Mouse (Mus musculus) inflammation-experienced regulatory T-cells, adult 6 months (primary cell): ENCODE data around the gene Ino80d. TPM values are rescaled to one million over a fixed set of nuclear protein-coding genes. Genes with fewer than 3 reads are reported as not detected.
"Not testable (repeated sequence)": the region's sequence is repeated elsewhere in the genome, so short reads cannot be mapped to it uniquely, and the experiment has no call there.

ENCODE experiments used
- ATAC-seq: one replicate; pipeline ENCODE4 v1.8.0; 2017
- polyA plus RNA-seq, 3 experiments: library from polyadenylated mRNA; unstranded; fragments of 100-300 nt; shearing (Covaris generic); gene quantifications; one replicate each; pipeline ENCODE4 v1.2.1; 2017

Gene Ino80d
- 10 to 100 TPM; 17.3 to 27.5 (median 19.9) TPM for polyA plus RNA-seq

- ATAC-seq = peak; percentile 97
These were observed at the start of gene Ino80d for GRCm38 (mm10) chr1:63114136-63114781. Ino80d (minus strand) TSS chr1:63114667.

DNA sequence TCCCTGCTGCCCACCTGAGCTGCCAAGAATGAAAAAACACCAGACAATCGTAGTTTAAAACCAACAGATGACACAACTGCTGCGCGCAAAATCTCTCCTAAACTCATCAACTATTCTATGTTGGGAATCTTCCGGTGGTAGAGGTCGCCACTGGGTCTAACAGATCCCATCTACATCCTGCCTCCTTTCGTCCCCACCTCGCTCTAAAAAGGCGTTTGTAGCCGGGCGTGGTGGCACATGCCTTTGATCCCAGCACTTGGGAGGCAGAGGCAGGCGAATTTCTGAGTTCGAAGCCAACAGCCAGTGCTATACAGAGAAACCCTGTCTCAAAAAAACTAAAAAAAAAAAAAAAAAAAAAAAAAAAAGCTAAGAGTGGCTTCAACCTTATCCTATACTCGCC is 25.8 kb upstream of the Ino80d start:
- no peak for ATAC-seq

GRCm38 (mm10) chr1:63138586-63138985 is 24.1 kb upstream of the Ino80d start:
- ATAC-seq = not testable (repeated sequence)

DNA sequence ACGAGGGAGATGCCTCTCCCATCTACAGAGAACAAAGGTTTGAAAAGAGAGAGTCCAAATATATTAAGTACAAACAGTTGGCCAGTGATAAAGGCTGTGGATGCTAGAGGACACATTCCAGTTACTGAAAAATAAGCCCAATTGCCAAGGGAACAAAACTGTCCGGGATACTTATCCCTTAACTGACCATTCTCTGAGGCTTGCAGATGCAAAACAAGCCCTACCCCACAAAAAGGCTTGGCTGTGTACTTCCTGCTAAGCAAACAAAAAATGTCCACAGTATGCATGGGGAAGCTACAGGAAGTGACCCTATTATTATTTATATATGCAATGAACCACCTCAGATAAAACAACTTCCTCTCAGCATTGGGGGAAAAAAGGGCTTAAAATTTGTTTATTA is 23.5 kb upstream of the Ino80d start:
- ATAC-seq = no peak

DNA sequence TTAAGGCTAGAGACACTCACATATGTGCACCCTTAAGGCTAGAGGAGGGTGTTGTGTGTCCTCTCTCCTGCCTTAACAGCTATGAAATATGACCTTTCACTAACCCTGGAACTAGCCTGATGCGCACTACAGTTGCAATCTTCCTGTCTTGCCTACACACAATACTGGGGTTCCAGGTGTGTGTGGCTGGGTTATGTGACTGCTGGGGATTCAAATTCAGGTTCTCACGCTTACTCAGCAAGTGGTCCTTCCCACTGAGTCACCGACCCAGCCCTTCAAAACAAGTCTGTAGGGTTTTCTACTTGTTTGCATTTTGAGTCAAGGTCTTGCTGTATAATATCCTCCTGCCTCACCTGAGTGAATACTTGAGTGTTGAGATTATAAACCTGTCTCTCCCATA is 20.1 kb upstream of the Ino80d start:
- ATAC-seq = no peak

- no peak for ATAC-seq
These were observed 17.3 kb upstream of the Ino80d start for GRCm38 (mm10) chr1:63131766-63132165.

GRCm38 (mm10) chr1:63130883-63131282 is 16.4 kb upstream of the Ino80d start:
- no peak for ATAC-seq

GRCm38 (mm10) chr1:63129857-63130690 is 15.6 kb upstream of the Ino80d start:
- ATAC-seq = peak; percentile 57

GRCm38 (mm10) chr1:63129273-63129672 is 14.8 kb upstream of the Ino80d start:
- ATAC-seq = peak; percentile 19

GRCm38 (mm10) chr1:63126206-63126605 is 11.7 kb upstream of the Ino80d start:
- no peak for ATAC-seq

DNA sequence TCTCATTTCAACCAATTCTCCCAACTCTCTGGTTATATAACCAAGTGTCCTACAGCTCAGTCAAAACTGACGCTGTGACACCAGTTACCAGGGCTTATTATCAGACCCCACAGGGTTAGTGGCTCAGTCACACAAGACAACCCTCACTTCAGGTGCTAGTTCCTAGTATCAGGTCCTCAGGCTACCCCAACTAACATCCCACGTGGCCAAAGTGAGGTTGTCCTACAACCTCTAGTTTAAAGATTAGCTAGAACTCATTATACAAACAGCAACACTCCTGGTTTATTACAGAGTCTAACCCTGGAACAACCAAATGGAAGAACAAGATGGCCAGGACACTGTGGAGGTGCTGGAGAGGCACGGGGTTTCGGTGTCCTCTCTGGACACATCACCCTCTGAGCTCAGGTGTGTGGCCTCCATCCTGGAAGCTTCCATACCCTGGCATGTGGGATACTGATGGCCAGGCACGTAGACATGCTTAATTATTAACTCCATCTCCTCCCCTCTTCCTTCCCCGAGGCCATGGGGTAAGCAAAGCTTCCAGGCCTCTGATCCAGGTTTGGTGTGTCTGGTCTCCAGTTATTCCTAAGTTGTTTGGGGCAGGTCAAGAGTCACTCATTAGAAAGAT is 9.5 kb upstream of the Ino80d start:
- no peak for ATAC-seq

- no peak for ATAC-seq
These were observed 7.5 kb upstream of the Ino80d start for GRCm38 (mm10) chr1:63122005-63122404.

DNA sequence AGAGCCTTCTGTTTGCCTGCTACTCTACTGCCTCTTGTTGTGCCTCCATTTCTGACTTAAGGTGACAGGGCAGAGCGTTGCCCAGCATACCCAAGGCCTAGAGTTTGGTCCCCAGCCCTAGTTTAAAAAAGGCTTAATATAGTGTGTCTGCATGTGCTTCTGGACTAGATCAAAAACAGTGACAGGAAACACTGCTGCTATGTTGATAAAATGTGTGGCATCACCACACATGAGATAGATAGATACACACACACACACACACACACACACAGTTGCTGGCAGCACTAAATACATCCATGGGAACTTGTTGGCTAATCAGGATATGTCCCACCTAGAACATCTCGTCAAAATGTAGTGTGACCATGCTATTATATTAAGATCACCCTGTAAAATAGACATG is 5.9 kb upstream of the Ino80d start:
- ATAC-seq = no peak

DNA sequence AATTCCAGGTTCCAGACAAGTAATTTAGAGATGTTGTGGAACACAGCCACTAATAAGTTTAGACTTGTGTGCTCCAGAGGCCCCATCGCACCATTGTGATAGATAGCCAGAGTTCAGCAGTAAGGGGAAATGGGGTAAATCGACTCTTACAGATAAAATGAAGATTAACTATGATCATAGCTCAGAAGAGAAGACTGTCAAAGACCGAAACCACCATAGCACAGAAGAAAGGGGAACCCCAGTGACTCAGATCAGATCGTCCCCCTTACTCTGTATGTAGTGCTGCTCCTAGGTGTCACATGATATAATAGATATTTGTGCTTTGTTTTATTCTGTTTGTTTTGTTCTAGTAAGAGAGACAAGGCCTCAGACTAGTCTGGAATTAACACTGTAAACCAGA is 5.2 kb upstream of the Ino80d start:
- peak; percentile 92 for ATAC-seq

DNA sequence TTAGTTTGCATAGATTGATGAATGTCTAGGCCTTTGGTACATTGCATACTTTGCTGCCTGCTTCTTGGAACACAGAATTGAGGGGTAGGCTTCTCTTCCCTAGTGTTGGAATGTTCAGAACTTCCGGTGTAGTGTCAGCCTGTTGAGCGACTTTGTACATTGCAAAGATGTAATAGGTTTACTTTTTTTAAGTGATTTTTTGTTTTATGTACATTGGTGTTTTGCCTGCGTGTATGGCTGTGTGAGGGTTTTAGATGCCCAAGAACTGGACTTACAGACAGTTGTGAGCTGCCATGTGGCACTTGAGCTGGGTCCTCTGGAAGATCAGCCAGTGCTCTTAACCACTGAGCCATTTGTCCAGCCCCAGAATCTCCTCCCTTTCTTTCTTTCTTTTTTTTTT is 1.1 kb upstream of the Ino80d start:
- no peak for ATAC-seq

DNA sequence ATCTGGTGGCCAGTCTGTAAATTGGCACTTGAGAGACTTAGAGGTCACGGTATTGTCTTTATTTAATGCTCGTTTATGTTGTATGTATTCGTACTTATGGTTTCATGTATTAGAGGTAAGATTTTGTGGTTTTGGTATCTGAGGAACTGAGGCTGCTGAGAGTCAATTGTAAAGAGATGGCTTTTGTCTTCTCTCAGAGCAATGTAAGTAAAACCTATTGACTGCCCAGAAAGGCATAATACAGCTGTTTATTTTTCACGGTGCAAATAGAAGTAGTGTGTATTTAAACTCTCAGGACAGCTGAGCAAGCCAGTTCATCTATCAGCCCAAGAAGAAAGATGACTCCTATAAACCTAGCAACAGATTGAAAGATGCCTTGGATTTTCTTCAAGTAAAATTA is 629 bp upstream of the Ino80d start:
- no peak for ATAC-seq

DNA sequence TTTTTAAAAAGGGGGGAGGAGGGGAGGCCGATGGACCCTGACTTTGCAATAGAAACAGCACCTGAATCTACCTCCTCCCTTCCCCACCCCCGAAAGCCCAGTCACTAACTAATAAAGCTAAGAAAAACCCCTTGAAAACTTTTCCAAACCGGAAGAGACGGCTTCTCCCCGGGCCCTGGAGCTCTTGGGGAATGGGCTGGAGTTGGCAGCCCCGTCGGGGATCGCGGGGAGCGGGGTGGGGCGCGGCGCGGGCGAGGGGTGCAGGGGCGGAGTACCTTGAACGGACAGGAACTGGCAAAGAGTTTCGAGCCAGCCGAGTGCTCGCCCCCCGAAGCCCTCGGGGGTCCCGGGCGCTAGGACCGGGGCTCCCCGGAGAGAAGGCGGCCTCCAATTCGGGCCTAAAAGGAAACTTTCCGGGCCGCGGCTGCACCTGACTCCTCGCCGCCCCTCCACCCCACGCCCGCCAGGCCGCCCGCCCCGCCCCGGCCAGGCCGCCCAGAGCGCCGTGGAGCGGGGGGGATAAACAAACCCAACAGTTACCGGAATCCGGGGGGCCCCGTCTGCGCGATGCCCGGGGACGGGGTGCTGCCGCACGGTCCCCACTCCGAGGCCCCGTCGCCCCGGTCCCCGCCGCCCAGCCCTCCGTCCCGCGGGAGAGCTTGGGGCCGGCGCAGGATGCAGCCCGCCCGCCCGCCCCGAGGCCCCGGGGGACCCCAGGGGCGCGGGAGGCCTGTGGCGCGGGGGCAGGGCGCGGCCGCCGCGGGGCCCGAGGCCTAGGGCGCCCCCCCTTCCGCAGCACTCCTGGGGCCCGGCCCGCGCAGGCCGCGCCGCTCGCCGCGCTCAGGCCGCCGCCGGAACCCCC is 962 bp downstream of the Ino80d start:
- no peak for ATAC-seq

DNA sequence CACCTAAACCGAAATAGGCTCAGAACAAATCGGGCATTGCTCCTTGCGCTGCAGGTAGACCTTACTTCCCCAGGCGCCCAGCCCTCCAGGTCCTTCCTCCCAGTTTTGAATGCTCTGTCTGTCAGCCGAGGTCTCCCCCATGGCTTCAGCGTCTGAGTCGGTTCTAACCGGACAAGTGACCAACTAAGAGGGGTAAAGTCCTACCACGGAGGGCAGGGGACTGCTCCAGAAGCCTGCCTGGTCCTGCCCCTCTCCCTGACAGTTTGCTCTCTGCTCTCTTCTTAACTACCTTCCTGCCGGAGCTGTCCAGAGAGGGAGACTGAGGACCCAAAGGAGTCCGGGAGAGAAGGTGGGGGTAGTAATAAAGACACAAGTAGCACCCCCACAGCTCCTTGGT is 1.6 kb downstream of the Ino80d start:
- ATAC-seq = no peak

- no peak for ATAC-seq
These were observed 2.2 kb downstream of the Ino80d start for GRCm38 (mm10) chr1:63112151-63112864.

DNA sequence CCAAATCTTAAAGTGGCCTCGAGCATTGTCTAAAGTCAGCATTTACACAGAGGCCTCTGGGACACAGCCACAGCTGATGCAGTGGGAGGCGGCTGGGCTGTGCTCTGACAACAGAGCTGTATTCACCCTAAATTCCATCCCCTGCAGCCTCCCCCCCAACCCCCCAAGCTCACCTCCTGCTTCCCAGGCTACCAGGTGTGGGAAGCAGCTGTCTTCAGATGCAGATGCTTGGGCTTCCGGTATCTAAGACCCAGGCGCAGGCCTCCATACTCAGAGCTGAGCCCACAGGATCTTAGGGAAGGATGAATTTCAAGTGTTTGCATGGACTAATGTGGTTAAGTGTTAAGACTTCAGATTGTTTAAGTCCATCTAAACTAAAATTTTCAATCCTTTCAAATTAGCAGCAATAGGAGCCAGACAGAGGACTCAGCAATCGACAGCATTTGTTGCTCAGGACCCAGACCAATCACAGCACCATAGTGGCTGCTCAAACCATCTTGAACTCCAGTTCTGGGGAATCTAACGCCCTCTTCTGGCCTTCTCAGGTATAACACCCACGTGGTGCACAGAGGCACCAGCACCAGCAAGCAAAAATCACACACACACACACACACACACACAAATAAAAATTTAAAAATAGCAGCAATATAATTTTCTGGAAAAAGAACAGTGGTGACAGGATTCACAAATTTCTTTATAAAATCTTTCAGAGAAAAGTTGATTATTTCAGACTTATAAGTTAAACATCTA is 3.8 kb downstream of the Ino80d start:
- no peak for ATAC-seq

GRCm38 (mm10) chr1:63107614-63108327 is 6.7 kb downstream of the Ino80d start:
- no peak for ATAC-seq
